Mouse (Mus musculus): ENCODE results near the gene Emsy.

DNA sequence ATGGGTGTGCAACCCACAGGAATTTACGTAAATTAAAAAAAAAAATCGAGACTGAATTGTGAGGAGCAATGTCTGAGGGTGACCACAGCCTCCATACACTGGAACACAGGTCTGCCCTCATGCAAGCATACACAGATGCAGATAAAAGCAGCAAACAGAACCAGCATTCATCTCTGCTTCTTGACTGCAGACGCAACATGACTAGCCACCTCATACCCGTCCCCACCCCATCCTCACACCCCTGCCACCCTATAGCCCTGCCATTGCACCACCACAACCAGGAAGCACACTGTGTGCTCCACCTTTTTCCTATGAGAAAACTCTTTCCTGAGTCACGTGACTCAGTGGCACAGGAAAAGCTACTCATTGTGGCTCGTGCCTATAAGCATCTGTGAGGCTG, 76.9 kb downstream of the Emsy start:
- TF ChIP-seq POLR2A (IDR thresholded peaks at IDR 0.05; ENCODE audit: low read depth, low read length) (no peak), CTCF (IDR thresholded peaks at IDR 0.05; ENCODE audit: extremely low read depth, insufficient read depth, insufficient read length, insufficient replicate concordance) (no peak)

Data from spleen, adult 2 months (tissue).